Mouse (Mus musculus): Measurements from ENCODE around the gene Stap1.

Stap1 gene

GRCm38 (mm10) chr5:86071538-86071937, at the start of gene Stap1:
Gene Stap1 (plus strand): TSS chr5:86071746.
- DNase-seq (ENCODE audit: low spot score in 2 of 2), result no peak

- no peak for DNase-seq (ENCODE audit: low spot score in 2 of 2)
Observed at GRCm38 (mm10) chr5:86029820-86030219, 41.7 kb upstream of the Stap1 start.

- DNase-seq (ENCODE audit: low spot score in 2 of 2), result no peak
Observed at GRCm38 (mm10) chr5:86063501-86063900, 8.0 kb upstream of the Stap1 start.

- peak; percentile 96 for DNase-seq (ENCODE audit: low spot score in 2 of 2)
Observed at GRCm38 (mm10) chr5:86065101-86065875, 6.3 kb upstream of the Stap1 start, which contains the start of gene Cenpc1. Gene Cenpc1 (minus strand): TSS chr5:86065583.

- no peak for DNase-seq (ENCODE audit: low spot score in 2 of 2)
Observed at GRCm38 (mm10) chr5:86065876-86066550, 5.5 kb upstream of the Stap1 start.

- DNase-seq (ENCODE audit: low spot score in 2 of 2), result peak; percentile 83 to 90
Observed at GRCm38 (mm10) chr5:86066551-86066929, 5.0 kb upstream of the Stap1 start.

- no peak for DNase-seq (ENCODE audit: low spot score in 2 of 2)
Observed at GRCm38 (mm10) chr5:86068451-86068850, 3.1 kb upstream of the Stap1 start.

GRCm38 (mm10) chr5:86069121-86069520, 2.4 kb upstream of the Stap1 start:
- no peak for DNase-seq (ENCODE audit: low spot score in 2 of 2)

- DNase-seq (ENCODE audit: low spot score in 2 of 2), result no peak
Observed at GRCm38 (mm10) chr5:86072756-86073386, 1.3 kb downstream of the Stap1 start.

GRCm38 (mm10) chr5:86078720-86079334, 7.3 kb downstream of the Stap1 start:
- DNase-seq (ENCODE audit: low spot score in 2 of 2), result no peak

GRCm38 (mm10) chr5:86083987-86084386, 12.4 kb downstream of the Stap1 start:
- DNase-seq (ENCODE audit: low spot score in 2 of 2), result no peak

- no peak for DNase-seq (ENCODE audit: low spot score in 2 of 2)
Observed at GRCm38 (mm10) chr5:86084979-86085378, 13.4 kb downstream of the Stap1 start.

- DNase-seq (ENCODE audit: low spot score in 2 of 2), result no peak
Observed at GRCm38 (mm10) chr5:86086751-86087150, 15.2 kb downstream of the Stap1 start.

GRCm38 (mm10) chr5:86094754-86095153, 23.2 kb downstream of the Stap1 start:
- no peak for DNase-seq (ENCODE audit: low spot score in 2 of 2)

GRCm38 (mm10) chr5:86098988-86099387, 27.4 kb downstream of the Stap1 start:
- DNase-seq (ENCODE audit: low spot score in 2 of 2), result no peak

- no peak for DNase-seq (ENCODE audit: low spot score in 2 of 2)
Observed at GRCm38 (mm10) chr5:86100621-86101020, 29.1 kb downstream of the Stap1 start.

- no peak for DNase-seq (ENCODE audit: low spot score in 2 of 2)
Observed at GRCm38 (mm10) chr5:86102176-86102575, 30.6 kb downstream of the Stap1 start.

GRCm38 (mm10) chr5:86106610-86107009, 35.1 kb downstream of the Stap1 start:
- no peak for DNase-seq (ENCODE audit: low spot score in 2 of 2)

GRCm38 (mm10) chr5:86111074-86111473, 39.5 kb downstream of the Stap1 start:
- no peak for DNase-seq (ENCODE audit: low spot score in 2 of 2)

GRCm38 (mm10) chr5:86113037-86113436, 41.5 kb downstream of the Stap1 start:
- DNase-seq (ENCODE audit: low spot score in 2 of 2), result no peak

- no peak for DNase-seq (ENCODE audit: low spot score in 2 of 2)
Observed at GRCm38 (mm10) chr5:86113997-86114396, 42.5 kb downstream of the Stap1 start.

- no peak for DNase-seq (ENCODE audit: low spot score in 2 of 2)
Observed at GRCm38 (mm10) chr5:86118457-86119094, 47.0 kb downstream of the Stap1 start.
